Mouse (Mus musculus) megakaryocyte, embryonic 14.5 days (primary cell): ENCODE results near the gene Tprg.

Experiments
- FLI1 ChIP-seq: IDR thresholded peaks from 2 replicates; pipeline ENCODE4 v1.6.1; 2012; ENCODE audit warnings: low read length, inconsistent platforms, mixed read lengths
- GATA1 ChIP-seq: IDR thresholded peaks from 3 replicates; pipeline ENCODE4 v1.6.1; 2012; ENCODE audit warnings: mixed read lengths, low read length, inconsistent platforms, borderline replicate concordance

GRCm38 (mm10) chr16:25262306-25262705 is 24.3 kb upstream of the Tprg start:
- TF ChIP-seq GATA1 (no peak), FLI1 (no peak)
